Mouse (Mus musculus): ENCODE data around the gene Ercc4.

Gene Ercc4

GRCm38 (mm10) chr16:13194882-13195281 lies 85.4 kb downstream of the Ercc4 start:
- DNase-seq (ENCODE audit: extremely low read depth, low read depth, low spot score), result no peak

- no peak for DNase-seq (ENCODE audit: extremely low read depth, low read depth, low spot score)
Measured at GRCm38 (mm10) chr16:13196626-13197025, 87.1 kb downstream of the Ercc4 start.

GRCm38 (mm10) chr16:13197293-13197692 lies 87.8 kb downstream of the Ercc4 start:
- no peak for DNase-seq (ENCODE audit: extremely low read depth, low read depth, low spot score)

- no peak for DNase-seq (ENCODE audit: extremely low read depth, low read depth, low spot score)
Measured at GRCm38 (mm10) chr16:13199204-13199603, 89.7 kb downstream of the Ercc4 start.

Data from fat pad, adult 2 months (tissue).